Mouse (Mus musculus) G1E (cell line): Measurements from ENCODE around the gene Krt19. TPM values are rescaled to one million over a fixed set of nuclear protein-coding genes. Genes with fewer than 3 reads are reported as not detected.

Experiments used
- ATAC-seq: 2 replicates; pipeline ENCODE4 v1.8.0; 2016; ENCODE audit warnings: mild to moderate bottlenecking; ENCODE audit not compliant: insufficient number of reproducible peaks, poor library complexity, low FRiP score, severe bottlenecking; ENCODE audit errors: extremely low read depth
- DNase-seq: peaks from one replicate; pipeline ENCODE4 v3.0.0; 2012; ENCODE audit warnings: low spot score
- H3K27me3 ChIP-seq: 2 replicates; pipeline ENCODE4 v1.6.1; 2012; ENCODE audit warnings: mild to moderate bottlenecking, low read length, inconsistent platforms; ENCODE audit not compliant: insufficient read depth
- H3K36me3 ChIP-seq: replicated peaks from 2 replicates; pipeline ENCODE3; 2012; ENCODE audit warnings: mild to moderate bottlenecking, inconsistent platforms
- H3K4me1 ChIP-seq: 2 replicates; pipeline ENCODE4 v1.6.1; 2012; ENCODE audit warnings: low read depth, low read length, inconsistent platforms, mixed read lengths; ENCODE audit not compliant: insufficient read depth
- H3K4me3 ChIP-seq: 2 replicates; pipeline ENCODE4 v1.5.1; 2012; ENCODE audit warnings: low read depth, mild to moderate bottlenecking, inconsistent platforms, low read length, moderate library complexity, mixed read lengths
- H3K9me3 ChIP-seq: replicated peaks from 2 replicates; pipeline ENCODE4 v1.6.1; 2012; ENCODE audit warnings: inconsistent platforms
- CTCF ChIP-seq: IDR thresholded peaks from 2 replicates; pipeline ENCODE4 v1.5.1; 2012; ENCODE audit warnings: low read depth, low read length, inconsistent platforms, mixed read lengths
- GATA1 ChIP-seq: IDR thresholded peaks from 2 replicates; pipeline ENCODE4 v1.6.1; 2012; ENCODE audit warnings: borderline replicate concordance, low read length, inconsistent platforms, mixed read lengths
- GATA2 ChIP-seq: IDR thresholded peaks from 2 replicates; pipeline ENCODE4 v1.6.1; 2012; ENCODE audit warnings: low read depth, low read length, inconsistent platforms, borderline replicate concordance
- POLR2AphosphoS5 ChIP-seq: IDR thresholded peaks from 2 replicates; pipeline ENCODE4 v1.6.1; 2012; ENCODE audit warnings: low read depth, low read length, inconsistent platforms; ENCODE audit not compliant: insufficient replicate concordance
- TAL1 ChIP-seq: conservative IDR thresholded peaks from 2 replicates; pipeline ENCODE4 v1.6.1; 2012; ENCODE audit warnings: low read depth, low read length, inconsistent platforms, mixed read lengths
- polyA plus RNA-seq: library from polyadenylated mRNA; stranded (reverse); fragments of >175 nt; gene quantifications from 2 replicates; pipeline ENCODE4 v1.2.3, GENCODE M21; 2012
- total RNA-seq, 2 experiments: library from RNA; stranded (forward) in 1 of 2; stranded (reverse) in 1 of 2; fragments of 200-1000 nt in 1 of 2; fragments of >200 nt in 1 of 2; fragmentation: Nextera tagmentation in 1 of 2; gene quantifications; 2 replicates each; pipeline ENCODE4 v1.2.3; 2014 to 2017

Gene Krt19
- total and polyA plus RNA-seq, 3 experiments, result not detected

GRCm38 (mm10) chr11:100178307-100178706 is 29.8 kb upstream of the Krt19 start:
- Histone ChIP-seq H3K4me3 (no peak overlapping the region), H3K4me1 (no peaks in the 10 kb centered on the region), H3K36me3 (no peaks in the 10 kb centered on the region), H3K27me3 (no peaks in the 10 kb centered on the region), H3K9me3 (peaks cover 67% of the 10 kb centered on the region)
- TF ChIP-seq CTCF (no peak), POLR2AphosphoS5 (no peak), GATA2 (no peak), TAL1 (no peak), GATA1 (no peak)
- ATAC-seq (no peak), DNase-seq (no peak)

DNA sequence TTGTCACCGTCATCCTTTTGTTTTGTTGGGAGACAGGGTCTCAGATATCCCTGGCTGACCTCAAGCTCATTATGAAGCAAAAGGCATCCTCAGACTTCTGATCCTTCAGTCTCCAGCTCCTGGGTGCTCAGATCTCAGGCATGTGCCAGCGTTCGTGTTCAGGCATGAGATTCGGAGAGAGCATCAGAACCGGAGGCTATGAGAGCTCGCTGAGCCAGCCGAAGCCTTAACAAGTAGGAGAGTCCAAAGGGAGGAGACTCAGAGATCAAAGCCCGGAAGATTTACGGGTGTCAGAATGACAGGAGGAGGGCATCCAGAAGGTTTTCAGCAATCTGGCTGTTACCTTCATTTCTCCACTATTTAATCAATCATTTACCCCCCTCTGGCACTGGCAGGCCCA is 28.3 kb upstream of the Krt19 start:
- no peaks in the 10 kb centered on the region for H3K4me1 ChIP-seq
- ATAC-seq (no peak), DNase-seq (no peak)
- peaks cover 67% of the 10 kb centered on the region for H3K9me3 ChIP-seq
- no peak for TF ChIP-seq GATA1
- no peak for TF ChIP-seq CTCF
- no peak for TF ChIP-seq TAL1
- no peak for TF ChIP-seq GATA2
- no peak for TF ChIP-seq POLR2AphosphoS5
- no peaks in the 10 kb centered on the region for H3K27me3 ChIP-seq
- no peaks in the 10 kb centered on the region for H3K36me3 ChIP-seq
- no peak overlapping the region for H3K4me3 ChIP-seq

- no peaks in the 10 kb centered on the region for H3K36me3 ChIP-seq
- peaks cover 70% of the 10 kb centered on the region for H3K9me3 ChIP-seq
- no peak overlapping the region for H3K4me3 ChIP-seq
- no peak for TF ChIP-seq TAL1
- TF ChIP-seq GATA1, result no peak
- no peak for TF ChIP-seq GATA2
- no peak for TF ChIP-seq POLR2AphosphoS5
- TF ChIP-seq CTCF, result no peak; the same call in 1 of the 2 replicates
- no peaks in the 10 kb centered on the region for H3K4me1 ChIP-seq
- ATAC-seq, result no peak
- H3K27me3 ChIP-seq, result no peaks in the 10 kb centered on the region
- no peak for DNase-seq
Measured at GRCm38 (mm10) chr11:100168765-100169762, 20.6 kb upstream of the Krt19 start.

DNA sequence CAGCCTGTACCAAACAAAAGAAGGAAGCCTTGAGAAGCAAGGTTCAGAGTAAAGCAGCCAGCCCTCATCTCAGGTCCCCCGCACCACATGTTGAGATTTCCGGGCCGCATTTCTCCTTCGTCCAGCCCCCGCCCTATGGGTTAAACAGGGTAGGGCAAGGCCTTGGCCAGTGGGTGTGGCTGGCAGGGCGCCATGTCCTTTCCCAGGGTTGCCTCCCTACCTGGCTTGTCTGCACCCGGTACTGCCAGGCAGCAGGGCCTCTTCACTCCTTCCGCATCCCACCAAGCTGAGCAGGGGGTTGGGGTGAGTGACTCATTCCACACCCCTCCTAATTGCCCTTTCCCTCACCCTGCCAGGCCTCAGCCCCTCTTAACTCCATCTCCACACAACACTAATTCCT is 19.6 kb upstream of the Krt19 start:
- ATAC-seq, result no peak
- H3K36me3 ChIP-seq, result no peaks in the 10 kb centered on the region

GRCm38 (mm10) chr11:100164392-100164791 is 15.9 kb upstream of the Krt19 start:
- Histone ChIP-seq H3K36me3 (no peaks in the 10 kb centered on the region), H3K27me3 (no peaks in the 10 kb centered on the region), H3K9me3 (peaks cover 74% of the 10 kb centered on the region), H3K4me1 (no peaks in the 10 kb centered on the region), H3K4me3 (no peak overlapping the region)
- DNase-seq (no peak), ATAC-seq (no peak)
- no peak for TF ChIP-seq GATA1
- no peak for TF ChIP-seq POLR2AphosphoS5
- no peak for TF ChIP-seq CTCF
- no peak for TF ChIP-seq GATA2

More for the DNA sequence above, 19.6 kb upstream of the Krt19 start:
- Histone ChIP-seq H3K9me3 (peaks cover 77% of the 10 kb centered on the region), H3K4me1 (no peaks in the 10 kb centered on the region), H3K4me3 (no peak overlapping the region), H3K27me3 (no peaks in the 10 kb centered on the region)
- TF ChIP-seq GATA1 (no peak), POLR2AphosphoS5 (no peak), TAL1 (no peak), CTCF (no peak), GATA2 (no peak)
- DNase-seq, result no peak

DNA sequence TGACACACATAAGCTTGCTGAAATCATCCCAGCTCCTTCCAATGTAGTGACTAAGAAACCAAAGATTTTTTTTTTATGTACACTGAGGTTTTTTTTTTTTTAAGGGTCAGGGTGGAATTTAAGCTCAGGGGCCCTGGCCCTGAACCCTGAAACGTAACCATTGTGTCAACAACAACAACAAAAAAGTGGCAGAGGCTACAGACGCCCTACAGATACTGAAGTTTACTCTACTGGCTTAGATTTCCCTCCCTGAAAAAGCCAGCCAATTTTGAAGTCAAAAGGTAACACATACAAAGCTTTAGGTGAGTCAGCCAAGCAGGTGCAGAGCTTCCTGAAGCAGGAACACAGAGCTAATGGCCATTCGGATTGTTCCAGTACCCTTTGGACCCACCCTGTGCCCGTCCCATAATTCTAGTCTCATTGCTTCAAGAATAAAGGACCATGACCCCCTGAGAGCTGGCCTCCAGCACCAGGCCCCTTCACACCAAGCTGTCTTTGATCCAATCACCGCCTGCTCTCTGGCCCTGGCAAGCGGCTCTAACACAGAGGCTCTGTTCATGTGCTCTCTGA is 9.5 kb upstream of the Krt19 start:
- DNase-seq (no peak), ATAC-seq (no peak)
- Histone ChIP-seq H3K4me1 (no peaks in the 10 kb centered on the region), H3K27me3 (no peaks in the 10 kb centered on the region), H3K9me3 (peaks cover 59% of the 10 kb centered on the region), H3K36me3 (no peaks in the 10 kb centered on the region), H3K4me3 (no peak overlapping the region)
- TF ChIP-seq GATA2 (no peak), TAL1 (no peak), CTCF (no peak), POLR2AphosphoS5 (no peak), GATA1 (no peak)
